Mouse (Mus musculus) embryonic facial prominence, embryonic 11.5 days (tissue): ENCODE measurements around the gene Baz1a. TPM values are rescaled to one million over a fixed set of nuclear protein-coding genes. Genes with fewer than 3 reads are reported as not detected.

Experiments used
- ATAC-seq: fragments of 200-750 bp; cut with Nextera tagmentation; replicated peaks from 2 replicates; pipeline ENCODE4 v1.8.0; 2017; ENCODE audit warnings: low read depth; ENCODE audit not compliant: insufficient number of reproducible peaks, low FRiP score, low TSS enrichment
- DNase-seq: peaks from one replicate; pipeline ENCODE4 v3.0.0-alpha.2; 2015; ENCODE audit warnings: low spot score
- H3K27ac ChIP-seq: fragments of 300-500 bp; sonication (generic); replicated peaks from 2 replicates; pipeline ENCODE4 v1.5.1; 2014; ENCODE audit warnings: mild to moderate bottlenecking, low read depth, low read length, control low read depth
- H3K27me3 ChIP-seq: fragments of 300-500 bp; sonication (generic); 2 replicates; pipeline ENCODE4 v1.6.1; 2014; ENCODE audit warnings: mild to moderate bottlenecking, low read length, moderate library complexity, mixed read lengths; ENCODE audit not compliant: control insufficient read depth, insufficient read depth
- H3K36me3 ChIP-seq: fragments of 300-500 bp; sonication (generic); replicated peaks from 2 replicates; pipeline ENCODE4 v1.6.1; 2014; ENCODE audit warnings: low read depth, mild to moderate bottlenecking, low read length, moderate library complexity, mixed read lengths; ENCODE audit not compliant: control insufficient read depth, insufficient read depth
- H3K4me1 ChIP-seq: fragments of 300-500 bp; sonication (generic); 2 replicates; pipeline ENCODE4 v1.6.1; 2014; ENCODE audit warnings: low read length, mixed read lengths; ENCODE audit not compliant: control insufficient read depth, insufficient read depth
- H3K4me2 ChIP-seq: fragments of 300-500 bp; sonication (generic); 2 replicates; pipeline ENCODE4 v1.6.1; 2014; ENCODE audit warnings: low read depth, mild to moderate bottlenecking, control low read depth, low read length, moderate library complexity
- H3K4me3 ChIP-seq: fragments of 300-500 bp; sonication (generic); 2 replicates; pipeline ENCODE4 v1.5.1; 2014; ENCODE audit warnings: low read depth, low read length, control low read depth
- H3K9ac ChIP-seq: fragments of 300-500 bp; sonication (generic); replicated peaks from 2 replicates; pipeline ENCODE4 v1.6.1; 2014; ENCODE audit warnings: mild to moderate bottlenecking, control low read depth, low read length
- H3K9me3 ChIP-seq: fragments of 300-500 bp; sonication (generic); replicated peaks from 2 replicates; pipeline ENCODE4 v1.6.1; 2016; ENCODE audit warnings: mild to moderate bottlenecking, low read length, inconsistent platforms, mixed read lengths; ENCODE audit not compliant: control insufficient read depth
- WGBS: fragments of 180-500 bp; shearing (Covaris S2); extraction: QIAGEN DNeasy Blood & Tissue Kit; methylation state at CpG from one replicate; pipeline ENCODE4 v1.1.7; 2014; 5-methylcytosine and 5-hydroxymethylcytosine counted together
- polyA plus RNA-seq: library from polyadenylated mRNA; unstranded; fragments of >200 nt; fragmentation: Nextera tagmentation; extraction: Ambion mirVana; gene quantifications from 2 replicates; pipeline ENCODE4 v1.2.1, GENCODE M21; 2014

Gene Baz1a
- polyA plus RNA-seq, 1 experiment from 2014 or later = 35.6 TPM

DNA sequence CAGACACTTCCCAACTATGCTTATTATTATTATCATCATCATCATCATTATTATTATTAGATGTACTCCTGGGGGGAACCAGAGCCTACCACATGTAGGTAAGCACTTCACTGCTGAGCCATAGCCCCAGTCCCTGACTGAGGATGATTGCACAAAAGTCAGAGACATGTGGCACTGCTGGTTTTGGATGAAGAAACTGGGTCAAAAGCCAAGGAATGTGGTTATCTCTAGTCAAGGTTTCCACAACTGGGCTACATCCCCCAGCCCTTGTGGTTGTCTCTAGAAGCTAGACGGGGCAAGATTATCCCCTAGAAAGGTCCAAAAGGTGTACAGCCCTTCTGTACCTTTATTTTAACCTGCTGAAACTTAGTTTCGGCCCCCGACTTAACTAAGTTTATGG is 21.3 kb downstream of the Baz1a start:
- Histone ChIP-seq H3K4me3 (no peak overlapping the region), H3K27ac (no peak overlapping the region), H3K27me3 (no peaks in the 10 kb centered on the region), H3K9ac (no peak overlapping the region), H3K9me3 (no peaks in the 10 kb centered on the region), H3K36me3 (no peaks in the 10 kb centered on the region), H3K4me1 (no peaks in the 10 kb centered on the region), H3K4me2 (no peak overlapping the region)
- ATAC-seq (no peak), DNase-seq (no peak)
- WGBS = 86% methylated on average over 3 of the region's 3 CpGs

DNA sequence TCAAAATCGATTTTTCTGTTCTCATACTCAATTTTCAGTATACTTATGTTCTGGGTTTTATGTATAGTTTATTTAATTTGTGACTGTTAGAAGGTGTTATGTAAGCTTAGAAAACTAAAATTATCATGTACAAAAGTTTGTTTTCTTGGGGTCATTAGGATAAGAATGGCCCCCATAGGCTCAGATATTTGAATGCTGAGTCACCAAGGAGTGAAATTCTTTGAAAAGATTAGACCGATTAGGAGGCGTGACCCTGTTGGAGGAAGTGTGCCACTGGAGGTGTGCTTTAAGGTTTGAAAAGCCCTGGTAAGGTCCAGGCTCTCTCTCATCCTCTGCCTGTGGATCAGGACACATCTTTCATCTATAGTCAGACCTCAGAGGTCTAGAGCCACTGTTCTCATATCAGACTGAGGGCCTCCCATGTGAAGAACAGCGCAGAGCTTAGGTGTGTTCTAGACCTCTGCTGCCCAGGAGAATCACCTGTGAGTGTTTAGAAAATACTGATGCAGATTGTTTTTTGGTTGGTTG is 25.8 kb downstream of the Baz1a start:
- H3K9me3 ChIP-seq = no peaks in the 10 kb centered on the region

GRCm38 (mm10) chr12:54987156-54987555 is 27.0 kb downstream of the Baz1a start:
- 86% methylated on average over 2 of the region's 2 CpGs for WGBS
- H3K9me3 ChIP-seq = no peaks in the 10 kb centered on the region
- no peaks in the 10 kb centered on the region; the same call in 1 of the 2 replicates for H3K36me3 ChIP-seq
- H3K4me3 ChIP-seq = no peak overlapping the region
- H3K27ac ChIP-seq = no peak overlapping the region
- no peaks in the 10 kb centered on the region for H3K27me3 ChIP-seq
- DNase-seq (no peak), ATAC-seq (no peak)
- no peaks in the 10 kb centered on the region; the same call in 1 of the 2 replicates for H3K4me1 ChIP-seq
- H3K9ac ChIP-seq = no peak overlapping the region
- H3K4me2 ChIP-seq = no peak overlapping the region

More for the DNA sequence above, 25.8 kb downstream of the Baz1a start:
- H3K9ac ChIP-seq = no peak overlapping the region
- H3K4me1 ChIP-seq = no peaks in the 10 kb centered on the region; the same call in 1 of the 2 replicates
- ATAC-seq = no peak
- 78% methylated on average over 4 of the region's 4 CpGs for WGBS
- H3K4me3 ChIP-seq = no peak overlapping the region
- H3K27ac ChIP-seq = no peak overlapping the region
- H3K36me3 ChIP-seq = no peaks in the 10 kb centered on the region
- no peaks in the 10 kb centered on the region for H3K27me3 ChIP-seq
- no peak for DNase-seq
- H3K4me2 ChIP-seq = no peak overlapping the region

GRCm38 (mm10) chr12:54986052-54986717 is 28.0 kb downstream of the Baz1a start, which contains the start of gene Gm20403:
Gene Gm20403, minus strand, starts transcription at chr12:54986529.
- no peaks in the 10 kb centered on the region; the same call in 1 of the 2 replicates for H3K36me3 ChIP-seq
- H3K9ac ChIP-seq = peak within 1 kb of the TSS; percentile 93
- no peaks in the 10 kb centered on the region for H3K9me3 ChIP-seq
- under 1% methylated on average over 46 of the region's 60 CpGs for WGBS
- H3K4me3 ChIP-seq = peak within 1 kb of the TSS; percentile 91
- no peaks in the 10 kb centered on the region for H3K27me3 ChIP-seq
- ATAC-seq (peak; percentile 51; the same call in 1 of the 2 replicates), DNase-seq (peak; percentile 80)
- no peaks in the 10 kb centered on the region; the same call in 1 of the 2 replicates for H3K4me1 ChIP-seq
- H3K27ac ChIP-seq = peak within 1 kb of the TSS; percentile 88
- H3K4me2 ChIP-seq = peak within 1 kb of the TSS; percentile 94

DNA sequence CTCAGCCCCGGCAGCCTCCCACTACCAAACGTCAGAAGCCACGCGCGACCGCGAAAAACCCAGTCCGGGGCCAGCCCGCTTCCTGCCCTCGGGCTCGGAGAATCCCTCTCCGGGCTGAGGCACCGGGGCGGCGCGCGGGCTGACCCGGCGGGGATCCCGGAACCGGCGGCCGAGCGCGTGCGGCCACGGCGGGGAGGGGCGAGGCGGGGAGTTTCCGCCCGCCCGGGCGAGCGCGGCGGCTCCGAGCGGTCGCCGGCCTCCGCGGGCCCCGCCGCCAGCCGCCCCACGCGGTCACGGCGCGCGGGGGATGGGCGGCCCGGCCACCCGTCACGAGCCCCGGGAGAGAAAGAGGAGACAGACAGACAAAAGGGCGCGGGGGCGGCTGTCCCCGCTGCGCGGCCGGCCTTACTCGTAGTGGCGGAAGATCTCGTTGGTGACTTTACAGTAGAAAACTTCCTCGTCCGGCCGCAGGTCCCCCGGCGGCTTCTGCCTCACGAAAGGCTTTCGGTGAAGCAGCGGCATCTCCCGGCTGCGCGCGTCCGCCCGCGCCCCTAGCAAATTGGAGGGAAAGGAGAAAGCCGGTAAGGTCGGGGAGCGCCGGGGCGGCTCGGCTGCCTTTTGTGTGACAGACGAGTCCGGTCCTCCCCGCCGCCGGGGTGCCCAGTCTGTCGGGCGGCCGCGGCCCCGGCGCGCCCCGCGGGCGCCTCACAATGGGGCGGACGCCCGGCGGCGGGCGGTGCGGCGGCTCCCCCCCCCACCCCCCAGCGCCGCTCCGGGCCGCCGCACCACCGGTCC is 28.7 kb downstream of the Baz1a start:
- peak overlapping the region; percentile 93 for H3K9ac ChIP-seq
- H3K4me2 ChIP-seq = peak overlapping the region; percentile 94
- H3K4me3 ChIP-seq = peak overlapping the region; percentile 91
- peak; percentile 66 for ATAC-seq
- H3K27ac ChIP-seq = peak overlapping the region; percentile 88
- no peaks in the 10 kb centered on the region for H3K9me3 ChIP-seq
- H3K36me3 ChIP-seq = no peaks in the 10 kb centered on the region; the same call in 1 of the 2 replicates
- DNase-seq = peak; percentile 68
- no peaks in the 10 kb centered on the region; the same call in 1 of the 2 replicates for H3K4me1 ChIP-seq
- WGBS = 0% methylated on average over 61 of the region's 117 CpGs
- H3K27me3 ChIP-seq = no peaks in the 10 kb centered on the region

DNA sequence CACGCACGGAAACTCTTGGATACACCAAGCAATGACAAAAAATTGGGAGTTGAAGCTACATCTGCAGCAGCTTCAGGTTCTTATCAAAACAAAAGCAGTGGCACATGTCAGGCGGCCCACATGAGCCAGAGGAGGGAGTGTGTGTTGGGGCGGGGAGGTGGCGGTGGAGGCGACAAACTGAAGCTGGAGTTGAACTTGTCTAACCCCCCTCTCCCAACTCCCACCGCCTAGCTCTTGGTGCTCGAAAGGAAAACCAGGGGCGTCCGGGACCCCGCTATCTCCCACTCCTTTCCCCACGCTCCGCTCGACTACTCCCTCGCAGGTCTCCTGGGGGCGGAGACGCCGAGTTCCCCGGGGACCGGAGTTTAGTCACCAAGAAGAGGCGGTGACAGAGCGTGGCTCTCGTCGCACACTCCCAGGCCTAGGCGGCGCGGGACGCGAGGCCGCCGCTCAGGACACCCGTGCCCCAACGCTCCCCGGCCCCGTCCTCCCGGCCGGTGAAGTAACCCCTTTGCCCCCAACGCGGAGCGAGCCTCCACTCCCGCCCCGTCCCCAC is 29.4 kb downstream of the Baz1a start:
- Histone ChIP-seq H3K27me3 (no peaks in the 10 kb centered on the region), H3K4me1 (no peaks in the 10 kb centered on the region; the same call in 1 of the 2 replicates), H3K4me3 (peak overlapping the region; percentile 91), H3K27ac (peak overlapping the region; percentile 88), H3K9me3 (no peaks in the 10 kb centered on the region), H3K9ac (peak overlapping the region; percentile 93), H3K4me2 (peak overlapping the region; percentile 94), H3K36me3 (no peaks in the 10 kb centered on the region; the same call in 1 of the 2 replicates)
- ATAC-seq = peak; percentile 82
- WGBS = under 1% methylated on average over 42 of the region's 42 CpGs
- DNase-seq = peak; percentile 65

GRCm38 (mm10) chr12:54982935-54983715 is 31.0 kb downstream of the Baz1a start:
- no peaks in the 10 kb centered on the region for H3K9me3 ChIP-seq
- no peak overlapping the region for H3K4me2 ChIP-seq
- H3K27me3 ChIP-seq = no peaks in the 10 kb centered on the region
- no peak for DNase-seq
- no peaks in the 10 kb centered on the region; the same call in 1 of the 2 replicates for H3K36me3 ChIP-seq
- ATAC-seq = no peak
- H3K27ac ChIP-seq = no peak overlapping the region
- no peak overlapping the region for H3K4me3 ChIP-seq
- WGBS = 71% methylated on average over 7 of the region's 7 CpGs
- H3K4me1 ChIP-seq = no peaks in the 10 kb centered on the region; the same call in 1 of the 2 replicates
- no peak overlapping the region for H3K9ac ChIP-seq
